Mouse (Mus musculus) limb, embryonic 15.5 days (tissue): Measurements from ENCODE around the gene Gramd4. TPM values are rescaled to one million over a fixed set of nuclear protein-coding genes. Genes with fewer than 3 reads are reported as not detected.
A peak's percentile ranks its signal among the peaks of the same experiment; 100 is the strongest.

Experiments used
- ATAC-seq: fragments of 200-750 bp; cut with Nextera tagmentation; 2 replicates; pipeline ENCODE4 v1.8.0; 2017; ENCODE audit warnings: low read depth, moderate TSS enrichment; ENCODE audit not compliant: insufficient number of reproducible peaks, low FRiP score, low TSS enrichment
- H3K27ac ChIP-seq: fragments of 300-500 bp; sonication (generic); 2 replicates; pipeline ENCODE4 v1.5.1; 2015; ENCODE audit warnings: moderate library complexity, mild to moderate bottlenecking, inconsistent platforms
- H3K27me3 ChIP-seq: fragments of 300-500 bp; sonication (generic); 2 replicates; pipeline ENCODE4 v1.6.1; 2015; ENCODE audit warnings: inconsistent platforms
- H3K36me3 ChIP-seq: fragments of 300-500 bp; sonication (generic); 2 replicates; pipeline ENCODE4 v1.6.1; 2015; ENCODE audit warnings: inconsistent platforms
- H3K4me1 ChIP-seq: fragments of 300-500 bp; sonication (generic); 2 replicates; pipeline ENCODE4 v1.6.1; 2015; ENCODE audit warnings: inconsistent platforms
- H3K4me2 ChIP-seq: fragments of 300-500 bp; sonication (generic); 2 replicates; pipeline ENCODE4 v1.6.1; 2015; ENCODE audit warnings: mild to moderate bottlenecking, inconsistent platforms
- H3K4me3 ChIP-seq: fragments of 300-500 bp; sonication (generic); 2 replicates; pipeline ENCODE4 v1.5.1; 2015; ENCODE audit warnings: mild to moderate bottlenecking, inconsistent platforms
- H3K9ac ChIP-seq: fragments of 300-500 bp; sonication (generic); 2 replicates; pipeline ENCODE4 v1.6.1; 2015; ENCODE audit warnings: inconsistent platforms
- H3K9me3 ChIP-seq: fragments of 300-500 bp; sonication (generic); 2 replicates; pipeline ENCODE4 v1.6.1; 2016; ENCODE audit warnings: inconsistent platforms
- WGBS: fragments of 180-500 bp; shearing (Covaris S2); methylation state at CpG from one replicate; pipeline ENCODE4 v1.1.7; 2015; 5-methylcytosine and 5-hydroxymethylcytosine counted together
- polyA plus RNA-seq: library from polyadenylated mRNA; unstranded; fragments of >200 nt; fragmentation: Nextera tagmentation; extraction: Ambion mirVana; gene quantifications from 2 replicates; pipeline ENCODE4 v1.2.1, GENCODE M21; 2015

Gene Gramd4
- polyA plus RNA-seq, 1 experiment from 2014 or later = 22.0 TPM

DNA sequence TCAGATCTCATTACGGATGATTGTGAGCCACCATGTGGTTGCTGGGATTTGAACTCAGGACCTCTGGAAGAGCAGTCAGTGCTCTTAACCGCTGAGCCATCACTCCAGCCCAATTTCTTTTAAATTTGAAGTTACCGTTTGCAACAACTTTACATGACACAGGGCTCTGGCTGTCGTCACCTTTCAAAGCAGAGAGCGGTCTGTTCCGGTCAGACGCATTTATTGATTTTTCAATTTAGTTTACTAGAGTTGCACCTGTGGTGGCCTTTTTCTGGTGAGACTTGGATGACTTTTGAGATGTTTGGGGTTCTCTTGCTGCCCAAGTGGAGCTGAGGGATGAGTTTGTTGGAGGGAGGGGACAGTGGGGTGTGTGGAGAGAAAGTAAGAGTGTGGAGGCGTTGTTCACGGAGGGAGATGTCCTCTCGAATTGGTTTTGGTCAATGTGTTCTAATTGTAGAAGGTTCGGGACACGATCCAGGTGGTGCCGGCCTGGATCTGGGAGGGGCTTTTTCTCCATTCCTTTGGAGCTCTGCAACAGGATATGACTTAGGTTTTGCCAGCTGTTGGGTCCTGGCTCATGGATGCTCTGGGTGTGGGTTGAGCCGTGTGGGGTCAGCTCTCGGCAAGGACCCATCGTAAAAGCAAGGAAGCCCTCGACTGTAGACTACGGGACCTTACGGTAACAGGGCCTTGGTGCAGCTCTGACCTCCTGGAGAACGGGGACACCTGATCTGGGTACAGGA, 18.0 kb downstream of the Gramd4 start:
- no peaks in the 10 kb centered on the region for H3K27me3 ChIP-seq
- no peak overlapping the region for H3K27ac ChIP-seq
- 70% methylated on average over 20 of the region's 20 CpGs for WGBS
- H3K9me3 ChIP-seq = no peaks in the 10 kb centered on the region
- no peak overlapping the region for H3K4me2 ChIP-seq
- no peak overlapping the region for H3K4me3 ChIP-seq
- peaks cover 26% of the 10 kb centered on the region for H3K4me1 ChIP-seq
- H3K36me3 ChIP-seq = 0 out of 2 replicates have a peak, but pooled peaks cover 2% of the 10 kb centered on the region
- no peak overlapping the region for H3K9ac ChIP-seq
- no peak for ATAC-seq

- Histone ChIP-seq H3K9me3 (no peaks in the 10 kb centered on the region), H3K27me3 (no peaks in the 10 kb centered on the region), H3K4me1 (peaks cover 26% of the 10 kb centered on the region), H3K4me3 (no peak overlapping the region), H3K9ac (no peak overlapping the region), H3K36me3 (0 out of 2 replicates have a peak, but pooled peaks cover 2% of the 10 kb centered on the region), H3K4me2 (no peak overlapping the region), H3K27ac (no peak overlapping the region)
- 68% methylated on average over 2 of the region's 2 CpGs for WGBS
- ATAC-seq = no peak
Measured at GRCm38 (mm10) chr15:86076048-86076315, 18.5 kb downstream of the Gramd4 start.

- H3K4me3 ChIP-seq = no peak overlapping the region
- no peak for ATAC-seq
- no peak overlapping the region for H3K27ac ChIP-seq
- WGBS = 74% methylated on average over 8 of the region's 8 CpGs
- no peak overlapping the region for H3K9ac ChIP-seq
- H3K4me1 ChIP-seq = peaks cover 26% of the 10 kb centered on the region
- H3K36me3 ChIP-seq = 0 out of 2 replicates have a peak, but pooled peaks cover 2% of the 10 kb centered on the region
- no peak overlapping the region for H3K4me2 ChIP-seq
- H3K9me3 ChIP-seq = no peaks in the 10 kb centered on the region
- H3K27me3 ChIP-seq = no peaks in the 10 kb centered on the region
Measured at GRCm38 (mm10) chr15:86076378-86076777, 18.9 kb downstream of the Gramd4 start.

DNA sequence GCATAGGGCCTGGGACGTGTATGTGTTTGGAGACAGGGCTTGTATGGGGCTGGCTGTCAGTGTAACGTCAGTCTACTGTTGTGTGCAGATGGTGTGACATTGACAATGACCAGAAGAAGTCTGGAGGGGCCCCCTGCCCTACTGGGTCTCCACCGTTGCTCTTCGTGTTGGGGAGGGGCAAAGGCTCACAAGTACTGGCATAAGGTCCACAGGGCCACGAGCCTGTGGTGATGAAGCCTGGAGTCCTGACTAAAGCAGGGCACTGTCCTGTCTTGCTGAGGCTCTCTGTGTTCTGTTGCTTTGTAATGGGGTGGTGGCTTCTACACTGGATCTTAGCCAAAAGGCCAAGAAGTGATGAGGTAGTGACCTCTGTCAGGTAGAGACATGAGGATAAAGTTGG, 20.4 kb downstream of the Gramd4 start:
- Histone ChIP-seq H3K27me3 (no peaks in the 10 kb centered on the region), H3K9me3 (no peaks in the 10 kb centered on the region), H3K27ac (no peak overlapping the region), H3K9ac (no peak overlapping the region), H3K4me2 (no peak overlapping the region), H3K4me1 (peaks cover 38% of the 10 kb centered on the region), H3K36me3 (0 out of 2 replicates have a peak, but pooled peaks cover 2% of the 10 kb centered on the region), H3K4me3 (no peak overlapping the region)
- WGBS = 78% methylated on average over 5 of the region's 5 CpGs
- no peak for ATAC-seq

DNA sequence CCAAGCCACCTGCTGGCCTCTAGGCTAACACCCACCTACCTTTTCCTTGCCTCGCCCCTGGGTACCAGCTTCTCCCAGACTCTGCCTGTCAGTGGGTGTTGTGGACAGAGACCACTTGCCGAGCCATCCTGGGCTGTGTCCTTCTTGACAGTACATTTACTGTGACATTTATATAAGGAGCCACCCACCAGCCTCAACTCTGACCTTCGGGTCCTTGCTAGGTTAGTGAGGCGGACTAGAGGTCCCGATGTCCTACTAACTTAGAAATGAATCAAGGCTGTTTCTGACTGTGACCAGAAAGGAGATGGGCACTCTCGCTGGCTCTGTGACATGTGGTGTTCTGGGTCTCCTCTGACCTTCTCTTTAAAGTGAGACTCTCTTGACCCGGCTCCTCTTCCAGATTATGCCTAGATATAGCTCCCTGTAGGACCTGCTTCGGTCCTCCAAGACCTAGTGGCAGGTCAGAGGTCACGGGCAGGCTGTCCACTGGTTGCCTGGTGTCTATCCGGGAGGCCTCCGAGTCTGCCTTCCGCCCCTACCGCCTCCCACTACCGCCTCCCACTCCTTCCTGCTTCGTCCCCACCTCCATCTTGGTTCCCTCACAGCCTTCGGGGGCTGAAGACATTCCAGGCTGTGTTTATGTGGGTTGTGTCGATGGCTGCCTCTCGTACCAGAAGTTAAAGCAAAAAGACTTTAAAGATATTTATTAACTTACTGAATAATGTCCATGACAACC, 21.2 kb downstream of the Gramd4 start:
- Histone ChIP-seq H3K36me3 (0 out of 2 replicates have a peak, but pooled peaks cover 2% of the 10 kb centered on the region), H3K27me3 (no peaks in the 10 kb centered on the region), H3K4me1 (peaks cover 46% of the 10 kb centered on the region), H3K9ac (no peak overlapping the region), H3K4me3 (no peak overlapping the region), H3K27ac (no peak overlapping the region; the same call in 1 of the 2 replicates), H3K4me2 (no peak overlapping the region), H3K9me3 (no peaks in the 10 kb centered on the region)
- ATAC-seq = no peak
- WGBS = 59% methylated on average over 18 of the region's 18 CpGs

- Histone ChIP-seq H3K36me3 (0 out of 2 replicates have a peak, but pooled peaks cover 2% of the 10 kb centered on the region), H3K4me2 (no peak overlapping the region), H3K9me3 (no peaks in the 10 kb centered on the region), H3K27me3 (no peaks in the 10 kb centered on the region), H3K9ac (no peak overlapping the region), H3K4me1 (peaks cover 50% of the 10 kb centered on the region), H3K27ac (0 out of 2 replicates have a peak overlapping the region, but pooled peaks have one; percentile 17), H3K4me3 (no peak overlapping the region)
- 56% methylated on average over 5 of the region's 5 CpGs for WGBS
- ATAC-seq = no peak
Measured at GRCm38 (mm10) chr15:86079467-86079866, 22.0 kb downstream of the Gramd4 start.

- no peak for ATAC-seq
- H3K4me3 ChIP-seq = no peak overlapping the region
- 0 out of 2 replicates have a peak overlapping the region, but pooled peaks have one; percentile 17 for H3K27ac ChIP-seq
- H3K27me3 ChIP-seq = no peaks in the 10 kb centered on the region
- no peaks in the 10 kb centered on the region for H3K9me3 ChIP-seq
- H3K4me2 ChIP-seq = no peak overlapping the region
- no peaks in the 10 kb centered on the region for H3K36me3 ChIP-seq
- no peak overlapping the region for H3K9ac ChIP-seq
- 43% methylated on average over 4 of the region's 4 CpGs for WGBS
- H3K4me1 ChIP-seq = peaks cover 54% of the 10 kb centered on the region
Measured at GRCm38 (mm10) chr15:86079876-86080275, 22.4 kb downstream of the Gramd4 start.

- no peak overlapping the region for H3K27ac ChIP-seq
- no peaks in the 10 kb centered on the region for H3K36me3 ChIP-seq
- no peak overlapping the region for H3K9ac ChIP-seq
- no peak overlapping the region for H3K4me2 ChIP-seq
- H3K4me1 ChIP-seq = peaks cover 58% of the 10 kb centered on the region
- no peaks in the 10 kb centered on the region for H3K27me3 ChIP-seq
- no peaks in the 10 kb centered on the region for H3K9me3 ChIP-seq
- 86% methylated on average over 1 of the region's 1 CpGs for WGBS
- ATAC-seq = no peak
- no peak overlapping the region for H3K4me3 ChIP-seq
Measured at GRCm38 (mm10) chr15:86080408-86080807, 22.9 kb downstream of the Gramd4 start.

GRCm38 (mm10) chr15:86081654-86082053, 24.2 kb downstream of the Gramd4 start:
- Histone ChIP-seq H3K36me3 (no peaks in the 10 kb centered on the region), H3K4me1 (peaks cover 62% of the 10 kb centered on the region), H3K27me3 (no peaks in the 10 kb centered on the region), H3K9me3 (no peaks in the 10 kb centered on the region), H3K4me3 (no peak overlapping the region), H3K27ac (no peak overlapping the region), H3K9ac (no peak overlapping the region), H3K4me2 (no peak overlapping the region)
- no peak for ATAC-seq
- 68% methylated on average over 12 of the region's 12 CpGs for WGBS

- H3K9ac ChIP-seq = no peak overlapping the region
- 84% methylated on average over 11 of the region's 11 CpGs for WGBS
Measured at GRCm38 (mm10) chr15:86082551-86082961, 25.1 kb downstream of the Gramd4 start.

DNA sequence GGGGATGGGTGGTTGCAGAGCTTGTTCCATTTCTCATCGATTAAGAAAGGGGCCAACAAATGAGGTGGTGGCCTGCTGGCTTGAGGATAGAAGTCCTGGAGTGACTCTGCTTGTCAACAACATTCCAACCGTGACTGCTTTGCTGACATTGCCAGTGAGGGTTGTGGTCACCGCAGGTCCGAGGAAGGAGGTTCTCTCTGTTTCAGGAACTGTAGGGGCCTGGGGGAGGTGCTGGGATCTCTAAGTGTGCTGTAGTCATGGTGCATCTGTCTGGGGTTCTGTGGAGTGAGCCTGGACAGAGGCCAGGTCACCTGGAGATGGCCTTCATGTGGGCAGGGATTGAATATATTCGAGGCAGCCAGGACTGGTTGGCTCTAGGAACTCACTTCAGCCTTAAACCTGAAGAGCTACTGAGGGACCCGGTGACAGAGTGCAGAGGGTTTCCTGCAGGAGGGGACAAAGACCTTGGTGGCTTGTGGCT, 25.8 kb downstream of the Gramd4 start:
- Histone ChIP-seq H3K36me3 (no peaks in the 10 kb centered on the region), H3K4me3 (no peak overlapping the region), H3K9ac (no peak overlapping the region), H3K27me3 (no peaks in the 10 kb centered on the region), H3K4me1 (peaks cover 77% of the 10 kb centered on the region), H3K4me2 (no peak overlapping the region), H3K27ac (no peak overlapping the region), H3K9me3 (no peaks in the 10 kb centered on the region)
- WGBS = 39% methylated on average over 6 of the region's 6 CpGs
- ATAC-seq = no peak

More at GRCm38 (mm10) chr15:86082551-86082961, 25.1 kb downstream of the Gramd4 start:
- peaks cover 71% of the 10 kb centered on the region for H3K4me1 ChIP-seq
- H3K4me2 ChIP-seq = no peak overlapping the region
- H3K27ac ChIP-seq = no peak overlapping the region
- H3K9me3 ChIP-seq = no peaks in the 10 kb centered on the region
- H3K27me3 ChIP-seq = no peaks in the 10 kb centered on the region
- H3K4me3 ChIP-seq = no peak overlapping the region
- H3K36me3 ChIP-seq = no peaks in the 10 kb centered on the region
- no peak for ATAC-seq
